Mouse (Mus musculus) layer of hippocampus, adult 6 months (tissue): ENCODE results near the gene Intu. TPM values are rescaled to one million over a fixed set of nuclear protein-coding genes. Genes with fewer than 3 reads are reported as not detected.

Experiments used
- long read RNA-seq, 2 experiments: library from polyadenylated mRNA; unstranded; transcript quantifications; one replicate each; pipeline ENCODE4 v2.0.0; 2019 to 2020
- microRNA-seq: library from miRNA; unstranded; fragments of <30 nt; microRNA quantifications from one replicate; pipeline ENCODE4 v1.2.0, GENCODE M21; 2020
- polyA plus RNA-seq: library from polyadenylated mRNA; unstranded; fragments of <200 nt; fragmentation: Nextera tagmentation; gene quantifications from 2 replicates; pipeline ENCODE4 v1.2.3, GENCODE M21; 2021

Intu gene
- polyA plus RNA-seq: 1.6 and 2.0 TPM in 2 replicates
- long read RNA-seq, experiment 1, partial matches to known transcripts: 2 of 7 reads
- long read RNA-seq, experiment 1, other reads (novel, unspliced or antisense): 4 of 7 reads
- long read RNA-seq, experiment 2, full-length matches to known transcripts: 4 of 9 reads
- long read RNA-seq, experiment 2, partial matches to known transcripts: 4 of 9 reads
- long read RNA-seq, experiment 2, other reads (novel, unspliced or antisense): 1 of 9 reads

DNA sequence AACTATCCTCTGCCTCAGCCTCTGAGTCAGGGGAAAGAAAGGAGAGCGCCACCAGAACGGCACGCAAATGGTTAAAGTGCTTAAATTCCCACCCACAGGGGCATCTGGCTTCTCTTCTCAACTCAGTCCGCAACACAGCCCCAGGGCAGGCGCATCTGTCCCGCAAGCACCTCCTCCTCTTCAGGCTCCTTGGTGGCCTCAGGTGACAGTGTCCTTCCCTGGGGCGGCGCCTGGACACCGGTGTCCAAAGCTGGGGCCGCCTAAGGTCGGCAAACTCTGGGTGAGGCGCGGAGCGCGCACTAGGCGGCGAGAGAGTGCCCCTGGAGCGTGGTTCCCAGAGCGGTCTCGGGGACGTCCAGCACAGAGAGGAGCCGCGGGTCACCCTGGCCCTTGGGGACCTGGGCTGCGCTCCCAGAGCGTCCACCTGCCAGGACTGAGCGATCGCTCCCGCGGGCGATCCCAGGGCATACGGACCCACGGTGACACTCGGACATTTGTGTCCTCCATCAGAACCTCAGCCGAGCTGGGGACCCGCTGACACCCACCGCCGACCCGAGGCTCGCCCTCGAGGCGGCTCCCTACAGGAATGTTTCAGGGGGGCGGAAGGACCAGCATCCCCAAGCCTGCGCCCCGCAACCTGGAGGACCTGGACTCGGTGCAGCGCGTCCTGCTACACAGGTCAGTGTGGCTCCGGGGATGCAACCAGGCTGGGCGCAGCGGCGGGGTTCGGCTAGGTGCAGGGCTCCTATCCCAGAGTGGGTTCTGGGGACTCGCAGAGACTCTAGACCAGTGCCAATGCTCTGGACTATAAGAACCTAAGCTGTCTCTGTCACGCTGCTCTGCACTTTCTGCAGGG is at the start of gene Intu:
Gene Intu, plus strand, starts transcription at position 1 of the 856 bp plus-strand sequence.

DNA sequence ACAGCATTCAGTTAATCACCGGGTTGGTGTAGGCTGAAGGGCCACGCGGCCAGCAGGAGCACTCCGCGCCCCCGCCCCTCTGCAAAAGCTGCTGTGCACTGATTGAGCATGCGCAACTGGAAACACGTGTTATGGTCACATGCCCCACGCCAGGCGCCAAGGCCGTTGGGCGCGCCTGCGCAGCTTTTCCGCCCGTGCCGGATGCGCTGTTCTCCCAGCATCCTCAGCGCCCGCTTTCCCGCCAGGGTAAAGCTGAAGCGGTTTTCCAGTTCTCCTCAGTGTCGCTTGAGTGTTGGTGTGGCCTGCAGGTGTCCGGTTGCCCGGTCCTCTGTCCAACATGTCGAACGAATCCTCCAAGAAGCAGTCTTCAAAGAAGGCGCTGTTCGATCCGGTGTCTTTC is 177.6 kb downstream of the Intu start, which contains the start of gene Slc25a31:
Gene Slc25a31, plus strand, starts transcription at position 201 of the 400 bp plus-strand sequence.

DNA sequence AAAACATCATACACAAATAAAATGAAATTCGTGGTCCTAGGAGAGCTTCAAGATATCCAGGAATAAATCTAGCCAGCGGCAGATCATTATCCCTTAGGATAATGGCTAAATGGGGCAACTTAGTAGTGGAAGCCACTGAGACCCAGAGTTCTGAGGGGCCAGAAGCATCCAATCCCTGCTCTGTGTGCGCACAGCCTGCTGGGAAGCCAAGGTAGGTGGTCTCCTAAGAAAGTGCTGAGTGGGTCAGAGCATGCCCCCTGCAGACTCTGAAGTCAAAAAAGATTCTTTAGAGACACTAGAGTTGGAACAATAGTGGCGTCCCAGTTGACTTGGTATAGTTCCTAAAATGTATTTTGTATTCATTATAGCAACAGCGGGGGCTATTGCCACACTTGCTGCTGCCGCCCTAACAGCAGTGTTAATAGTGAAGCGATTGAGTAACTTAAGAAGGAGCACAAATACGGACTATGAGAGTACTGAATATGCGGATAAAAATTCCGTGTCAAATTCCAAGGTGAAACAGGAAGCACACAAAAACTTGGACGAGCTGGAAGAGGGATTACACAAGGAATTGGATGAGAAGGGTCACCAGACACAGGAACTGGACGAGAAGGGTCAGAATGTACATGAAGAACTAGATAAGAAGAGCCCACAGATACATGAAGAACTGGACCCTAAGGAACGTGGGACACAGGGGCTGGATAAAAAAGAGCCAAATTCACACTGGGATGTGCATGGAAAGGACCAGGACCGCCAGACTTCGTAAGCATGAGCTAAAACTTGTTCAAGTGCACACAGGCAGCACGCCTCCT is 213.1 kb downstream of the Intu start, which contains the start of gene Hspa4l:
Gene Hspa4l, plus strand, starts transcription at position 472 of the 812 bp plus-strand sequence.

Small RNA genes within 50 kb of the gene (microRNA-seq; reads per million reads assigned to microRNA genes)
- gene Gm23810: not detected

Other genes with a start within 250 kb of the Intu start
- gene Slc25a31, start 177.6 kb downstream of the Intu start, polyA plus RNA-seq: 0.20 TPM in 1 of 2 replicates, not detected in the other
- 63.6 and 72.8 TPM in 2 replicates for gene Hspa4l, start 213.2 kb downstream of the Intu start, polyA plus RNA-seq